Mouse (Mus musculus) limb, embryonic 15.5 days (tissue): ENCODE measurements around the gene Lamb2. TPM values are rescaled to one million over a fixed set of nuclear protein-coding genes. Genes with fewer than 3 reads are reported as not detected.
A peak's percentile ranks its signal among the peaks of the same experiment; 100 is the strongest.

Experiments
- ATAC-seq: fragments of 200-750 bp; cut with Nextera tagmentation; 2 replicates; pipeline ENCODE4 v1.8.0; 2017; ENCODE audit warnings: low read depth, moderate TSS enrichment; ENCODE audit not compliant: insufficient number of reproducible peaks, low FRiP score, low TSS enrichment
- H3K27ac ChIP-seq: fragments of 300-500 bp; sonication (generic); 2 replicates; pipeline ENCODE4 v1.5.1; 2015; ENCODE audit warnings: moderate library complexity, mild to moderate bottlenecking, inconsistent platforms
- H3K27me3 ChIP-seq: fragments of 300-500 bp; sonication (generic); 2 replicates; pipeline ENCODE4 v1.6.1; 2015; ENCODE audit warnings: inconsistent platforms
- H3K36me3 ChIP-seq: fragments of 300-500 bp; sonication (generic); 2 replicates; pipeline ENCODE4 v1.6.1; 2015; ENCODE audit warnings: inconsistent platforms
- H3K4me1 ChIP-seq: fragments of 300-500 bp; sonication (generic); 2 replicates; pipeline ENCODE4 v1.6.1; 2015; ENCODE audit warnings: inconsistent platforms
- H3K4me2 ChIP-seq: fragments of 300-500 bp; sonication (generic); 2 replicates; pipeline ENCODE4 v1.6.1; 2015; ENCODE audit warnings: mild to moderate bottlenecking, inconsistent platforms
- H3K4me3 ChIP-seq: fragments of 300-500 bp; sonication (generic); 2 replicates; pipeline ENCODE4 v1.5.1; 2015; ENCODE audit warnings: mild to moderate bottlenecking, inconsistent platforms
- H3K9ac ChIP-seq: fragments of 300-500 bp; sonication (generic); 2 replicates; pipeline ENCODE4 v1.6.1; 2015; ENCODE audit warnings: inconsistent platforms
- H3K9me3 ChIP-seq: fragments of 300-500 bp; sonication (generic); 2 replicates; pipeline ENCODE4 v1.6.1; 2016; ENCODE audit warnings: inconsistent platforms
- WGBS: fragments of 180-500 bp; shearing (Covaris S2); methylation state at CpG from one replicate; pipeline ENCODE4 v1.1.7; 2015; 5-methylcytosine and 5-hydroxymethylcytosine counted together
- polyA plus RNA-seq: library from polyadenylated mRNA; unstranded; fragments of >200 nt; fragmentation: Nextera tagmentation; extraction: Ambion mirVana; gene quantifications from 2 replicates; pipeline ENCODE4 v1.2.1, GENCODE M21; 2015

Gene Lamb2
- polyA plus RNA-seq, 1 experiment from 2014 or later: 78.4 TPM

GRCm38 (mm10) chr9:108463713-108464112, 15.8 kb upstream of the Lamb2 start:
- H3K9me3 ChIP-seq: no peaks in the 10 kb centered on the region
- H3K4me2 ChIP-seq: no peak overlapping the region
- no peak overlapping the region for H3K9ac ChIP-seq
- ATAC-seq: no peak
- peaks cover 21% of the 10 kb centered on the region for H3K4me1 ChIP-seq
- no peak overlapping the region for H3K4me3 ChIP-seq
- WGBS: 93% methylated on average over 9 of the region's 9 CpGs
- H3K27me3 ChIP-seq: no peaks in the 10 kb centered on the region
- peaks cover 48% of the 10 kb centered on the region for H3K36me3 ChIP-seq
- H3K27ac ChIP-seq: no peak overlapping the region

DNA sequence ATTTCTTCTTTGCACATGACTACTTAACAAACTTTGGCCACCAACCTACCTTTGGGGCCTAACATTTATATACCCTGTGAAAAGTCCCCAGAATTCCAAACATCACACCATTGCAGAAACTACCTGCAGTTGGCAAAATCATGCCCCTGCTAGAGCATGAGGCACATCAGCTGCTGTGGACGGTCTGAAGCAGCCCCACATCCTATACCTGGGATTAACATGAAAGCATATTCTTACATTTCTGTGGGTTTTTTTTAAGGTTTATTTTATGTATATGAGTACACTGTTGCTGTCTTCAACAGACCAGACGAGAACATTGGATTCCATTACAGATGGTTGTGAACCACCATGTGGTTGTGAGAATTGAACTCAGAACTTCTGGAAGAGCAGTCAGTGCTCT, 13.3 kb upstream of the Lamb2 start:
- Histone ChIP-seq H3K27ac (no peak overlapping the region), H3K27me3 (no peaks in the 10 kb centered on the region), H3K4me3 (no peak overlapping the region), H3K9ac (no peak overlapping the region), H3K9me3 (no peaks in the 10 kb centered on the region), H3K4me1 (peaks cover 12% of the 10 kb centered on the region), H3K36me3 (peaks cover 48% of the 10 kb centered on the region), H3K4me2 (no peak overlapping the region)
- ATAC-seq: no peak
- WGBS: 83% methylated on average over 2 of the region's 2 CpGs

- no peak overlapping the region for H3K4me2 ChIP-seq
- H3K9me3 ChIP-seq: no peaks in the 10 kb centered on the region
- no peak for ATAC-seq
- H3K27ac ChIP-seq: no peak overlapping the region
- H3K9ac ChIP-seq: no peak overlapping the region
- 71% methylated on average over 5 of the region's 5 CpGs for WGBS
- H3K4me1 ChIP-seq: no peaks in the 10 kb centered on the region
- H3K36me3 ChIP-seq: peaks cover 31% of the 10 kb centered on the region
- no peak overlapping the region for H3K4me3 ChIP-seq
- H3K27me3 ChIP-seq: no peaks in the 10 kb centered on the region
Observed at GRCm38 (mm10) chr9:108469430-108469829, 10.1 kb upstream of the Lamb2 start.

DNA sequence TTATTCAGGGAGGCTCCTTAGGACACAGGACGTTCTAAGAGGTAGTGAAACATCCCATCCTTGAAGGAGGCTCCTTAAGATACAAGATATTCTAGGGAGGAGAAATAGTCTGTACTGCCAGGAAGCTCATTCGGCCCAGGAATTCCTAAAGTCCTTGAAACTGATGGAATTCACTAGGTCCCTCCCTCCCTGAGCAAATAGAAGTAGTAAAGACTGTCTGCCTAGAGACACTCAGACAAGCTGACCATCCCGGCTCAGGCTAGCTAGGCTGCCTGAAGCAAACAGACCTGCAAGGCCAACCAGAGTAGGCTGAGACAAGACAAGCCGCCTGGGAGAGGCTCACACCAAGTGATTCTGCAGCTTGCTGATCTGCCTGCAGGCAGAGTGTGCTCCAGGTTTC, 9.7 kb upstream of the Lamb2 start:
- WGBS: 70% methylated on average over 4 of the region's 4 CpGs
- Histone ChIP-seq H3K4me2 (no peak overlapping the region), H3K27me3 (no peaks in the 10 kb centered on the region), H3K27ac (no peak overlapping the region), H3K4me1 (no peaks in the 10 kb centered on the region), H3K9me3 (no peaks in the 10 kb centered on the region), H3K9ac (no peak overlapping the region), H3K4me3 (no peak overlapping the region), H3K36me3 (peaks cover 27% of the 10 kb centered on the region)
- no peak for ATAC-seq

GRCm38 (mm10) chr9:108474528-108474927, 5.0 kb upstream of the Lamb2 start:
- WGBS: 55% methylated on average over 1 of the region's 1 CpGs
- no peaks in the 10 kb centered on the region for H3K27me3 ChIP-seq
- no peak for ATAC-seq
- H3K9me3 ChIP-seq: no peaks in the 10 kb centered on the region
- no peaks in the 10 kb centered on the region for H3K36me3 ChIP-seq
- H3K27ac ChIP-seq: no peak overlapping the region
- H3K4me1 ChIP-seq: peaks cover 6% of the 10 kb centered on the region
- H3K4me2 ChIP-seq: no peak overlapping the region
- H3K4me3 ChIP-seq: no peak overlapping the region
- no peak overlapping the region for H3K9ac ChIP-seq

DNA sequence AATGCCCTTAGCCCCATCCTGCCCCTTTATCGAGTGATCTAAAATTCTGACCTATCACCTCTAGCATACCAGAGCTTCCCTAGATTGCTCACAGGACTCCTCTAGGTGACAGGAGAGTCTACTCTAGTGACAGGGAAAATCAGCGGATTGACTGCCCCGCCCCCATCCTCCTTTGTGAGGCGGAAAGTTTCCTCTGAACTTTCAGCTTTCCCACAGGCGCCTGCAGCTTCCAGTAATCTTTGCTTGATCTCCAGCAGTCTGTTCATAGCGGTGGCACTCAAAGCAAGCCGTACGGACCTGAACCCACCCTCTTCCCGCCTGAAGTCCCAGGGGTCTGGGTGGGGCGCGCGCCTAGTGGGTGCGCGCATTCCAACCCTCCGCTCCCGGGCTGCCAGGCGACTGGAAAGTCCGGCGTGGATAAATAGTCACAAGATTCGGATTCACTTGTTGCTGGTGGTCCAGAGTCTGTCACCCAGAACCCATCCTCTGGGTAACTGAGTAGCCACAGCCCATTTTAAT, 839 bp upstream of the Lamb2 start:
- Histone ChIP-seq H3K36me3 (peaks cover 28% of the 10 kb centered on the region), H3K9me3 (no peaks in the 10 kb centered on the region), H3K4me3 (peak overlapping the region; percentile 65), H3K9ac (peak overlapping the region; percentile 33; the same call in 1 of the 2 replicates), H3K4me1 (peaks cover 28% of the 10 kb centered on the region), H3K27ac (peak overlapping the region; percentile 92), H3K4me2 (peak overlapping the region; percentile 53), H3K27me3 (no peaks in the 10 kb centered on the region)
- peak; percentile 76; the same call in 1 of the 2 replicates for ATAC-seq
- WGBS: under 1% methylated on average over 20 of the region's 20 CpGs

GRCm38 (mm10) chr9:108479241-108479640, 295 bp upstream of the Lamb2 start:
- Histone ChIP-seq H3K27ac (peak overlapping the region; percentile 92), H3K4me1 (peaks cover 28% of the 10 kb centered on the region), H3K36me3 (peaks cover 33% of the 10 kb centered on the region), H3K9me3 (no peaks in the 10 kb centered on the region), H3K9ac (no peak overlapping the region), H3K27me3 (no peaks in the 10 kb centered on the region), H3K4me3 (peak overlapping the region; percentile 65), H3K4me2 (peak overlapping the region; percentile 85)
- 41% methylated on average over 11 of the region's 11 CpGs for WGBS
- ATAC-seq: no peak

DNA sequence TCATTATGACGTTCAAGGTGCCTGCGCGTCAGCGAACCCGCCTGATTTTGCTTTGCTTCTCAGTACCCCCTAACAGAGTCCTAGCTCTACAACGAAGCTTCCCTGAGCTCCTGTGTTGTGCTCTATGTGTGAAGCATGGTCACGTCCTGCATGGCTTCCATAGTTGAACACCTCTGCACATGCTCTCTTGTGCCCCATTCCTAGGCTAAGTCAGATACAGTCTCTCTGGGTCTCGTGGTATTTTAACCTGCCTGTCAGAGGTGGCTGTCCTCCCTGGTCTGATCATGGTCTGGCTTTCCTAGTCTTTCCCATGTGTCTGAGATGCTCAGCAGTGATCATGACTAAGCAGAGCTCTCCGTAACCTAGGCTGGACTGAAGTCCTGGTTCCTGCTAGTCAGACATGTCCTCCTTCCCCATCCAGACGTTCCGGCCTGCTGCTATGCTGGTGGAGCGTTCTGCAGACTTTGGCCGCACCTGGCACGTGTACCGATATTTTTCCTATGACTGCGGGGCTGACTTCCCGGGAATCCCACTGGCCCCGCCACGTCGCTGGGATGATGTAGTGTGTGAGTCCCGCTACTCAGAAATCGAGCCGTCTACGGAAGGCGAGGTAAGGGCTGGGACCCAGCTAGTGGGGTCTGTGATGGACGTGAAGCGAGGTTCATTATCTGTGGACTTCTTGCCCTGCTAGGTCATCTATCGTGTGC, 1.4 kb downstream of the Lamb2 start:
- Histone ChIP-seq H3K9ac (no peak overlapping the region), H3K27ac (no peak overlapping the region), H3K9me3 (no peaks in the 10 kb centered on the region), H3K27me3 (no peaks in the 10 kb centered on the region), H3K4me3 (peak overlapping the region; percentile 65), H3K36me3 (peaks cover 49% of the 10 kb centered on the region), H3K4me2 (peak overlapping the region; percentile 85), H3K4me1 (peaks cover 28% of the 10 kb centered on the region)
- WGBS: 88% methylated on average over 28 of the region's 28 CpGs
- no peak for ATAC-seq

GRCm38 (mm10) chr9:108481520-108482210, 2.1 kb downstream of the Lamb2 start:
- Histone ChIP-seq H3K4me1 (peaks cover 28% of the 10 kb centered on the region), H3K4me3 (no peak overlapping the region), H3K27ac (no peak overlapping the region), H3K9ac (no peak overlapping the region), H3K36me3 (peaks cover 56% of the 10 kb centered on the region), H3K9me3 (no peaks in the 10 kb centered on the region), H3K4me2 (no peak overlapping the region), H3K27me3 (no peaks in the 10 kb centered on the region)
- WGBS: 86% methylated on average over 19 of the region's 19 CpGs
- ATAC-seq: no peak

DNA sequence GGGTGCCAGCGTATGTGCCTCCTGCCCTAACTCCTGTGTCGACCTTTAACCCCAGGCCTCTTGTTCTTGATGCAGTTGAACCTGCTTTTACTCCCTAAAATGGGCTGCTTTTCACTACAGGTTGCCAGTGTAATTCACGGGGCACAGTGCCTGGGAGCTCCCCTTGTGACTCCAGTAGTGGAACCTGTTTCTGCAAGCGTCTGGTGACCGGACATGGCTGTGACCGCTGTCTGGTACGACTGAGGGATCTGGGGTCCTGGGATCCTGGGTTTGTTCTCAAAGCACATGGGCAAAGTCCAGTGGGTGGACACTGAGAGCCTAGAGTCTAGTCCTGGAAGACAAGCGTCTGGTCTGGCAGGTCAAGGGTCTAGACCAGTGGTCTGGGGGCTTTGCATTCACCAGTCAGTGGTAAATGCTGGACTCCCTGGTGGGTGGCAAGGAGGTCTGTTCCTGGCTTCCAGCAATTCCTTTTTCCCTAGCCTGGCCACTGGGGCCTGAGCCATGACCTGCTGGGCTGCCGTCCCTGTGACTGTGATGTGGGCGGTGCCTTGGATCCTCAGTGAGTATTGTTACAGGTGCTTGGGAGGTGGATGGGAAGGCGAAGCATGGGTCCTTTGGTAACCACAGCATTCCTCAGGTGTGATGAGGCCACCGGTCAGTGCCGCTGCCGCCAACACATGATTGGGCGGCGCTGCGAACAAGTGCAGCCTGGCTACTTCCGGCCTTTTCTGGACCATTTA, 3.7 kb downstream of the Lamb2 start:
- Histone ChIP-seq H3K27ac (no peak overlapping the region), H3K4me3 (no peak overlapping the region), H3K4me1 (peaks cover 28% of the 10 kb centered on the region), H3K9me3 (no peaks in the 10 kb centered on the region), H3K36me3 (peaks cover 71% of the 10 kb centered on the region), H3K4me2 (no peak overlapping the region), H3K27me3 (no peaks in the 10 kb centered on the region), H3K9ac (no peak overlapping the region)
- ATAC-seq: no peak
- 91% methylated on average over 18 of the region's 18 CpGs for WGBS

GRCm38 (mm10) chr9:108484021-108484420, 4.5 kb downstream of the Lamb2 start:
- ATAC-seq: no peak
- peaks cover 79% of the 10 kb centered on the region for H3K36me3 ChIP-seq
- peaks cover 26% of the 10 kb centered on the region for H3K4me1 ChIP-seq
- H3K9me3 ChIP-seq: no peaks in the 10 kb centered on the region
- H3K9ac ChIP-seq: no peak overlapping the region
- 93% methylated on average over 15 of the region's 15 CpGs for WGBS
- no peaks in the 10 kb centered on the region for H3K27me3 ChIP-seq
- H3K27ac ChIP-seq: no peak overlapping the region
- no peak overlapping the region for H3K4me3 ChIP-seq
- no peak overlapping the region for H3K4me2 ChIP-seq
